Mouse (Mus musculus) kidney, adult 18-20 months (tissue): ENCODE measurements around the gene Zdhhc14.
A peak's percentile ranks its signal among the peaks of the same experiment; 100 is the strongest.

Experiments
- DNase-seq: peaks from one replicate; pipeline ENCODE4 v3.0.0; 2021

Zdhhc14 gene

DNA sequence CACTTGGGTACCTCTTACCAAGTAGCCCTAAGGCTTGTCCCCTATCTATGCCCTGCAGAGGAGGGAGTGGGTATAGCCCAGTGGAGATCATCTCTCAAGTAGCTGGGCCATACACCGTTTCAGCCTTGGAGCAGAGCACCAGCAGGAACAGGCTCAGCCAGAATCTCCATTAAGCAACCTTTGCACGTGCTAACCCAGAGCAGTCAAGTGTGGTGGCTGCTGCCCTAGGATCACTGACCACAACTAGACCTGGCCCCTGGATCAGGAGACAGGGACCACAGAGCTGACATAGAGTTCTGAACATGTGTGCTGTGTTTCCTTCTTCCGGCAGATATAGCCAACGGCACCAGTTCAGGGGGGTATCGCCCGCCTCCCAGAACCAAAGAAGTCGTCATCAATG is 193.0 kb downstream of the Zdhhc14 start:
- peak; percentile 12 for DNase-seq

DNA sequence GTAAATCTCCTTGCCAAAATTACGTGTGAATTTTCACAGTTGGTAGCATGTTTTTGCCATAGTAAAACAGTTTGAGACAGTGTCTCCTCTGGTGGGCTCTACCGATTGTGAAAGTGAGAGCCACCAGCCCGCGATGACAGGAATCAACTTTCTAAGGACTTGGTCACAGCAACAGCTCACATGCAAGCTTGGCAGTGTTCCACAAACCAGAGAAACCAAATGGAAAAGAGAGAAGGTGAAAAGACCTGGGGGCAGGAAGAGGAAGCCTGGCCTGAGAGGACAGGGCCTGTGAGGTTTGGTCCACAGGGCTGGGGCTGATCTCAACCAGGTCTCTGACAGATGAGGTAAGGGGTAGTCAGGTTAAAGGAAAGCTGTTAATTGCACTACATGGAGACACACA is 195.5 kb downstream of the Zdhhc14 start:
- no peak for DNase-seq

DNA sequence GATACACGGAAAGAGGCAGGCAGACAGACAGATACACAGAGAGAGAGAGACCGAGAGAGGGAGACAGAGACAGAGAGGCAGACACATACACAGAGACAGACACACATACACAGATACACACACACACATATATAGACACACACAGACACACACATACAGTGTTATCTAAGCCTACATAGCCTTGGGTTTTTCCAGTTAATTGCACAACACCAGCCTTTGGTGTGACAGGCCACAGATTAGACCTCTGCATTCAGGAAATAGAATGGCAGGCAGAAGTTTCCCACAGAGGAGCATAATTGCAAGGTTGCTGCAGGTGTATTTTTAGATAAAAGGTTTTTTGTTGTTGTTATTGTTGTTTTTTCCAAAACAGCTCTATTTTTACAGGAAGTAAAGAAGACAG is 195.9 kb downstream of the Zdhhc14 start:
- no peak for DNase-seq

DNA sequence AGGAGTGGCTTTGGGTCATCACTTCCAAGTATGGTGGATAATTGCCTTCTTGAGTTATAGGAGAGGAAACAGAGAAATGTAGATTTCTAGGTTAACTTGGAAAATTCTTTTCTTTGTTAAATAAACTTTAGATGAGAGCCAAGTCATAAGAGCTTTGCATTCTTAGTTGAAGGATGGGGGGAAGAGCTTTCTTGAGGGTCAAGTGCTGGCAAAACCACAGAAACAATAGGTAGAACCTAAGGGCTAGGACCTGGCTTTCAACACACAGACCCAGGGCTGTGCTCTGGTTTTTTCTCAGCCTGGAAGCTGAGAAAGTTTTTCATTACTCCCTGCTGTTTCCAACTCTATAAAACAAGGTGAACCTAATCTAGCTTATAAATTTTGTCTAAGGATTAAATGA is 196.3 kb downstream of the Zdhhc14 start:
- no peak for DNase-seq

DNA sequence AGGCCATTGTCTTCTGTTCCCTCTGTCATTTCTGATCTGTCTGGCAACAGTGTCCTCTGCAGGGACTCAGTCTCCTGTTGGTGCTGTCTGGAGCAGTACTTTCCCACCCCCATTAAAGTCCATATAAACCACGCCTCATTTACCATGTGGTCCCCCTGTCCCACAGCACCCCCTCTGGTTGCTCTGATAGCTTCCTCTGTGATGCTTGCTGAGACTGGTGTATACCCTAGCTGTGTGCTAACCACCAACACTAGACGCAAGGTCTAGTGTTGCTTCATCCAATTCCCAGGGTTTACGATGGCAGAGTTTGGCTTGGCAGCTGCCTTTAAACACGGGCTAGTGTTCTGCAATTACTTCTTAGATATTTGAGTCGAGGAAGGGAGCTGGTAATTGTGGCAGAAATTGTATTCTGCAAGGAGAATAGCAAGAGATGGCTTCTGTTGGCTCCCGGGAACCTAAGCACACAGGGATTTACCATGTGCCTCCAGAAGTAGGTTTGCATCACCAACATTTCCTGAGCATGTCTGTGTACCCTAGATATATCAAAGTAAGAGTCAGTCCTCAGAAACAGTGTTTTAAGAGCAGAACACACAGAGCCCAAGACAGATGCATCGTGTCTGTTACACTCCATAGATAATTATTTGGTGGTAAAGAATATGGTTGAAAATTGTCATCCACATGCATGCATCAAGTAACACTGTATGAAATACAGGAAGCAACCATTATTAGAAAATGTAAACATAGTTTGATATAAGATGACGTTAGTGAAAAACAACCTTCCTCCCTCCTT is 198.6 kb downstream of the Zdhhc14 start:
- no peak for DNase-seq

DNA sequence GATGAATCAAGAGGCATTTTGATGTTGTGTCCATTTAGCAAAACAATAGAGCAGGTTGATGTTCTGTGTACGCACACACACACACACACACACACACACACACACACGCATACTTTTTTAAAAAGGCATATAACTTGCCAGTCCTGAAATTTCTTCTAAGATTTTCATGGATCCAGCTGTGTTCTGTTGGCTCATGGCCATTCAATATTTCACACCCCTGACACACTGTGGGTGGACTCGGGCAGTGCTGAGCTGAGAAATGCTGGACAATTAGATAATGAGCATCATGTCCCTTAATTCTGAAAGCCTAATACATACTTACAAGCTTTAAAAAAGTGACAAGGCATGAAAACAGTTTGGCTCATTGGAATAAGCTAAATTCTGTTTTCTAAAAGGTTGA is 200.3 kb downstream of the Zdhhc14 start:
- no peak for DNase-seq

DNA sequence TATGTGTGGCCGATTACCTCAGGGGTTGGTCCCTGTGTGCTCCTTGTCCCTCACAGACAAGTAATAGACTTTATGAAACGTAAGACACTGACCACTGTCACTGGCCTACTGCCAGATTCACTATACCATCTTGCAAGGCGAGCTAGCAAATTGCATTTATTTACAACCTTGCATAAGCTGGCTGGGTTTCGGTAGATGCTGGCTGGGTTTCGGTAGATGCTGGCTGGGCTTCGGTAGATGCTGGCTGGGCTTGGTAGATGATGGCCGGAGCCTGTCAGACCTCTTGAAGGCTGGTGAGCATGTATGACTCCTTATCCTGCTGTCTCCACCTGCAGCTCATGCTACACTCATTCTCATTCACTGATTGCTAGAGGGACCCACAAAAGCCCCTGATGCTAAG is 200.9 kb downstream of the Zdhhc14 start:
- DNase-seq, result no peak

DNA sequence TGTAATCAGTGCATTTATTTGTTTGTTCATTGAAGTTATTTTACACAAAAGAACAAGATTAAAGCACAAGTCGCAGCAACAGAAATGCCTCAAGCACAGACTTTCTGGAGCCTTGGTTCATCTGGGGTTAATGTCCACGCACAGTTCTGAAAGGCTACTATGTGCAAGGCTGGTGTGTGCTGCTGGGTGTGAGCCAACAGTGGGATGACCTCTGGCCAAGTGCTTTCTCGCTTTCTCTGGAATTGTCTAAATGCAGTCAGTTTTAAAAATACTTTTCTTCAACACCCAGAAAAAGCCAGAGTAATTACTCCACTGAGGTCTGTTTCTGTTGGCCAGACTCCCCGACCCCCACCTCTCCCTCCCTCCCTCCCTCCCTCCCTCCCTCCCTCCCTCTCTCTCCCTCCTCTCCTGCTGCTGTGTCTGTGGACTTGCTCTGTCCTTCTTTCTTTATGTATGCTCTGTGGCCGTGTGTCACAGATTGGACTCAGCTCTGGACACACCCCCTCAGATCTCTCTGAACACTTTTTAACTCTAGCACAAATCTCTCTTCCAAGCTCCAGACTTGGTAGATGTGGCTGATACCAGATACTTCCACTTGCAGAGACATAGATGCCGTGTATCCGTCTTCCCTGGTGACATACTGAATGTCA is 206.2 kb downstream of the Zdhhc14 start:
- peak; percentile 65 for DNase-seq

DNA sequence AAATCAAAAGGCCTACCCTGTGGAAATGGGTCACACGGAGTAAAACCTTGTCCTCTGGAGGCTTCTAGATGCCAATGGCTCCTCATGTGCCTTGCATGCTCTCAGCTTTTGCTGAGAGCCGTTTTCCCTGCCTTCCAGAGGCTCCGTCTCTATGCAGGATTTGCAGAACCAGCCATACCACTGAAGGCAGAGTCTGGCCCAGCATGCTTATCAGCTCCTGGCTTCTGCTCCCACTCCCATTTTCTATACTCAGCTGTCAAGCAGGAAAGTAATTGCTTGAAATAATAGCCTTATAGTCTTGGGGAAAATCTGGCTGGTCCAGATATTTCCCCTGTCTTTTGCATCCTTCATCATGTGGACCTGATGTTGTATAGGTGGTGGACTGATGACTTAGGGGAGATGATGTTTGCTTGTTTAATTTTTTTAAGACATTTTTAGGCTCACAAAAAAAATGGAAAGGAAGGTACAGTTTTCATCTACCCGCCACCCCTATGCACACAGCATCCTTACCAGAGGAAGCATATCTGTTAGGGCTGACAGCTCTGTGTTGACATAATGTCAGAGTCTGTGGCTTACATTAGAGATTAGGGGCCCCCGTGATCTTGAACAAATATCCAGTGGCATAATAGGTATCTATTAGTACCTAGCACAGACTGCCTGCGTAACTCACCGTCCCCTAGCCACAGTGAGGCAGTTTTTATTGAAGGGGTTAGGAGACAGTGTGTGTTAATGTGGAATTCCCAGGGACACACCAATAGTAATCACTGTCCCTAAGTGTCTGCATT is 218.2 kb downstream of the Zdhhc14 start:
- no peak for DNase-seq

DNA sequence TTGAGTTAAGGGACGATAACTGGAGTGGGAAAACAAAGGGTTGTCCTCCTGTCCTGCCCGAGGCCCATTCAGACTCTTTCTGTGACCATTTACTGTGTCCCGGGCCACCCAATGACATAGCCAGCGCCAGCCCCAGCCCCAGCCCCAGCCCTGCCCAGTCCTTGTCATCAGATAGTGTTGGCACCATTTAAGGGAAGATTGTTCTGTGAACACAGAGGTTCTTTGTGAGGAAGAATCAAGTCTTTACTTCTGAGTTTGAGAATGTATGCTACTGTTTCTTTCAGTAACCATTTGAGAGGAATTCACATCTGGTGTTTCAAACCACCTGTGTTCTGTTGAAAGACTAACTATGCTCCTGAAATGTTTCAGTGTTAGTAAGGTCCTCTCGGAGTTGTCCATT is 219.5 kb downstream of the Zdhhc14 start:
- no peak for DNase-seq

DNA sequence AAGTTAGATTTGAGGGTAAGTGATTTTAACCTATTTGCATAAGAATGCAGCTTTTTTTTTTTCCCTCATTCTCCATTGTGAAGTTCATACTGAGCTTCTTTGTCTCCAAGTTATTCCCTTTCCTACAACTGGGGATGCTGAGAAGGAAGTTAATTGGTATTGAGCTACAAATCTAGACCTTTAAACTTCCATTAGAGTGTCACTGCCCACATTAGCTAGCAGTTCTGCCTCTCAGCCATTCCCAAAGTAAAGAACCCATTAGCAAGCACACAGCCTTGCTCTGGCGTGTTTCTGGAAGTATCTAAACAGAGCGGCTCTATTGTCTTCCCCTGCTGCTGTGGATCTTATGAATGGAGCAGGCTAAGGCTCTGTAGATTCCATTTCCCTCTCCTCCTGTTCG is 220.8 kb downstream of the Zdhhc14 start:
- no peak for DNase-seq

DNA sequence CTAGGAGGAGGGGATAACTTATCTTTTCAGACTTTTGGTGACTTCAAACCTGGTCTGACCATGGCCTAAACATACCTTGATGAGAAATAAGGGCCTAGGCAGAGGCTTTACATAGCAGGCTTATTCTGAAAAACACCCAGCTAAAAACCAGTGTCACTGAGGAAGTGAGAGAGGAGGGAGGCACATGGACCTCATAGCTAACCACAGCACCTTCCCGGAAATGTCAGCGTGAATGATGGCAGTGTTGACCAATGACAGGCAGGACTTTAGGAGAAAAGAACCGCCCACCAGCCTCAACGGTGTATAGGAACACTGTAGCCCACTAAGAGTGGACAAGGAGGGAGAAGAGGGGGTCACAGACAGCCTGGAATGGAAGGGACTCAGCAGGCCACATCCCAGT is 224.6 kb downstream of the Zdhhc14 start:
- no peak for DNase-seq

DNA sequence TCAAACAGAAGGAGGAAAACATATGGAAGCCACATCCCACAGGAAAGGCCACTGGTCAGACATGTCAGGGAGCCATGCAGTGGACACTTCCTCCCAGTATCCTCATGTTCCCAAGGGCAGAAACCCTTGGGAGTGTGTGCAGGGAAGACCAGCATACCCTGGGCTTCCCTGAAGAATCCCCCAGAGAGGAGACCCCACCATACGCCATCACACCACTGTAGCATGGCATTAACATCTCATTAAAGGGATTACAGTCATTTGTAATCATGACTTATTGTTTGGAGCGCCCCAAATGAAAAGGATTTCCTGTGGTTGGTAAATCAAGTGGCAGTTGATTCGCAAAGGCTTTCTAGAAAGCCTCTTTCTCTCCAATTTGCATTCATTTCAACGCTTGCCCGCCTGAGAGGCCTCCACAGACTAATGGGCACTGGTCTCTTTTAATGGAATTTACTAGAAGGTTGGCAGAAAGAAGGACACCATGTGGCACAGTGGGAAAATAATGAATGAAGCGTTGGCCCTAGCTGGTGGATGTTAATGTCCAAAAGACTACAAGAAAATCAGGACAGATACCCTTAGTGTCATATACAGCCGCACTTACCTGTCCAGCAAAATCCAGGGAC is 226.5 kb downstream of the Zdhhc14 start:
- no peak for DNase-seq

DNA sequence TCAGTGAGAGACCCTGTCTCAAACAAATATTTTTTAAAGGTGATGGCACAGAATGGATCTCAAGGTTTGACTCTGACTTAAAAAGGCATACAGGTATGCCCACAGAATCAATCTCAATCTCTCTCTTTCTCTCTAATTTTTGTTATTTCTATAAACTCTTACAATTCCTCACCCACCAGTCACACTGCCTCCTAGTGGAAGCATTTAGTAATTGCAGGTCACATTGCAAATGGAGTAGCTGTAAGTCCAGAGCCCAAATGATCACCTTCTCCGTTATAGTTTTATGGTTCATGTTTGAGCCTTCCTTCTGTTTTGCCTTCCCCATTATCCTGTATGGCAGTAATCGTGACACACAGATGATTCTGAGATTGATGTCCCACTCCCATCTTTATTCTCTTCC is 230.4 kb downstream of the Zdhhc14 start:
- DNase-seq, result no peak

DNA sequence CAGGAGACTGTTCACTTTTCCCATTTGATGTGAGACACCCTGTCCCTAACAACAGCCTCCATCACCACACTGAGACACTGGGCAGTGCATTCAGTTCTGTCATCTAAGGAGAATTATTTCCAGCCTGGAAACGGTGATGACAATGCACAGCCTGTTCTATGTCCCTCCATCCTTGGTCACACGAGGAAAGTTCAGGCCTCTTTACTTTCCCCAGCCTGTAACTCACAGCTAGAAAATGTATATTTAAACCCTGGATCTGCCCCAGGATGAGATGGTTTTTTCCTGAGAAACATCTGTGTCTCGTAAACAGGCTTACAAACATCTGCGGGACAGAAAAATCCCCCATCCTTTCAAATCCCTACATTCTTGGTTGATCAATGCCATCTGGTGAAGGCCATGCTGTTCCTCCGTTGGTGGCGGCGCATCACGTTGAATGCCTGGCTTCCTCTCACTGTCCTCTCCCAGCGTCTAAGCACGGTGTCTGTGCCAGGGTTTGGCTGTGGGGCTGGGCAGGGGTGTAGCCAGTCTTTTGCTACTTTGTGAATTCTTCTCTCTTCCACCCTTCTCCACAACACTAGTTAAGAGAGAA is 231.3 kb downstream of the Zdhhc14 start:
- DNase-seq, result no peak

DNA sequence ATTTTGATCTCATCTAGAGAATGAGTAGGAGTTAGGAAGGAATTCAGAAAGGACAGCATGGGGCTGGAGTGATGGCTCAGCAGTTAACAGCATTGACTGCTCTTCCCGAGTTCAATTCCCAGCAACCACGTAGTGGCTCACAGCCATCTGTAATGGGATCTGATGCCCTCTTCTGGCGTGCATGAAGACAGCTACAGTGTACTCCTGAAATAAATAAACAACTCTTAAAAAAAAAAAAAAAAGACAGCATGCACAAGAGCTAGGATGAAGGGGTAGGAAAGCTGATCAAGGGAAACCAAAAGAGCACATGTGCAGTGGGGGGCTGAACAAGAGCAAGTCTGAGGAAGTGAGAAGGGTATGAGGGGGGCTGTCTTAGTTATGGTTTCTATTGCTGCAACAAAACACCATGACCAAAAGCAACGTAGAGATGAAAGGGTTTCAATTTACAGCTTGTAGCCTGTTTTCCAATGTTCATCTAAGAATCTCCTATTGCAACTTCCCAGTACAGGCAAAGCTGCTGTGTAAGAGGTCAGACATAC is 237.3 kb downstream of the Zdhhc14 start:
- DNase-seq, result no peak

DNA sequence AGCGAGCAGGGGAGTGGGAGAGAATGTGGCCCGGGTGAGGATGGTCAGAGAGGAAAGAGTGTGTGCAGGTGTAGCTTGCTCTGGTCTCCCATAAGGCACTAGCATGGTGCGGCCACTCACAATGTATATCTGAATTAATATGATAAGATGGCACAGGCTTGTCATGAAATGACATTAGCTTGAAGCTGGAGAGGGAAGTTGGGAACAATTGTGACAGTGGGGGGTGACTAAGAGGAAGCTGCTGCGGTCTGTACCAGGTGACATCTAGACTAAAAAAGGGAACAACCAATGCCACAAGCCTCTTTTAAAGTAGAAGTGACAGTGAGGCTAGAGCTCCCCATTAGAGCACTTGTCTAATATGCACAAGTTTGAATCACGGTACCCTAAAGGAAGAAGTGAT is 238.2 kb downstream of the Zdhhc14 start:
- no peak for DNase-seq

DNA sequence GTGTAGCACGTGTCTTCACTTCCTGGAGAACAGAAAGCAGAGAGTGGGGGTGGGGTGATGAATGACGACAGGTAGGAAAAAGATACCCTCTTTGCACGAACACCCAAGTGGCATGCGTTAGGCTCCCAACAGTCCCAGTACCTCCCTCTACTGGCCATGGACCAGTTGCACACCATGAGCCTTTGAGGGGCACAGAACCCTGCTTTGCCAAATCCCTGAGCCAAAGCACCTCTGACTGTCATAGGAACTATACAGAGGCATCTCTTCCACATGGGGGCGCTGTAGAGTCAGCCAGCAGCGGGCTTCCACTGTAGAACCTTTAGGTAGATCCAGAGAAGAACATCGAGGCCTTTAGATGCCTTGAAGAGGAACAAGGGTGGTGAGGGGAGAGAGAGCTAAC is 241.0 kb downstream of the Zdhhc14 start:
- DNase-seq, result peak; percentile 48

DNA sequence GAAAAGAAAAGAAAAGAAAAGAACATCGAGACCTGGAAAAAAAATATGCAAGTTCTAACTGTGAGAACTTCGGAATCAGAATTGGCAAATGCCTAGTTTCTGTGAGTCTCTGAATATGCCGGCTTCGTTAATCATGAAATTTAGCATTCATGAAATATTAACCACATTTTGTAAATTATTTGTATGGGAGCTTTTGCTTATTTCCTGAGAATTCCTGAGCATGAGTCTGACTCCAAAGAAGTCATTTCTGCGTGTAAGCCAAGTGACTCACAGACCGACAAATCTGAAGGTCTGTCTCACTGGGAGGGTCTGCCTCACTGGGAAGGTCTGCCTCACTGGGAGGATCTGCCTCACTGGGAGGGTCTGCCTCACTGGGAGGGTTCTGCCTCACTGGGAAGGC is 248.7 kb downstream of the Zdhhc14 start:
- DNase-seq, result no peak

DNA sequence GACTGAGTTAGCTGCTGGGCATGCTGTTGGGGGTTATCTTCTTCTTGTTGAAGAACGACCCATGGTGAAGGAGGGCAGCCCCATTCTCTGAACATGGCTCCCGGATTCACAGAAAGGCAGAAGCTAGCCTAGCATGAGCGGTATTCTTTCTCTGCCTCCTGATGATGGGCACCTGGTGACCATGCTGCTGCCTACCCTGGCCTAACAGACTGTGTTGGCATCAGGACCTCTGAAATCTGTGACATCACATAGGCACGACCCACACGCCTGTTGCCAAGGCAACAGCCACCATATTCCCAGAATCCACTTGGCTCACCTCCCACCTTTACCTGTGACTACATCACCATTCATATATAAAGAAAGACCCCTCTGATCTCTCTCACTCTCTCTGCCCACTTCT is 251.7 kb downstream of the Zdhhc14 start:
- no peak for DNase-seq

DNA sequence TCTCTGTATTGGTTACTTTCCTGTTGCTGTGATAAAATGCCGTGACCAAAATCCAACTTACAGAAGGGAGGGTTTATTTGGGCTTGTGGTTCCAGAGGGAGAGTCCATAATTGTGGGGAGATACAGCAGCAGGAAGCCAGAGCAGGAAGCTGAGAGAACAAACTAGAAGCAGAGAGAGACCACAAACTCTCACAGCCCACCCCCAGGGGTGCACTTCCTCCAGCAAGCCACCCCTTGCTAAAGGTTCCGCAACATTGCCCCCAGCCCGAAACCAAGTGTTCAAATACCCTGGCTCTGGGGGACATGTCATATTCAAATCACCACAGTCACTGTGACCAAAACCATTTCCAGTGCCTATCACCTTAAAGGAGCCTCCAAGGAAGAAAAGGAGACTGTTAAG is 254.0 kb downstream of the Zdhhc14 start:
- no peak for DNase-seq

DNA sequence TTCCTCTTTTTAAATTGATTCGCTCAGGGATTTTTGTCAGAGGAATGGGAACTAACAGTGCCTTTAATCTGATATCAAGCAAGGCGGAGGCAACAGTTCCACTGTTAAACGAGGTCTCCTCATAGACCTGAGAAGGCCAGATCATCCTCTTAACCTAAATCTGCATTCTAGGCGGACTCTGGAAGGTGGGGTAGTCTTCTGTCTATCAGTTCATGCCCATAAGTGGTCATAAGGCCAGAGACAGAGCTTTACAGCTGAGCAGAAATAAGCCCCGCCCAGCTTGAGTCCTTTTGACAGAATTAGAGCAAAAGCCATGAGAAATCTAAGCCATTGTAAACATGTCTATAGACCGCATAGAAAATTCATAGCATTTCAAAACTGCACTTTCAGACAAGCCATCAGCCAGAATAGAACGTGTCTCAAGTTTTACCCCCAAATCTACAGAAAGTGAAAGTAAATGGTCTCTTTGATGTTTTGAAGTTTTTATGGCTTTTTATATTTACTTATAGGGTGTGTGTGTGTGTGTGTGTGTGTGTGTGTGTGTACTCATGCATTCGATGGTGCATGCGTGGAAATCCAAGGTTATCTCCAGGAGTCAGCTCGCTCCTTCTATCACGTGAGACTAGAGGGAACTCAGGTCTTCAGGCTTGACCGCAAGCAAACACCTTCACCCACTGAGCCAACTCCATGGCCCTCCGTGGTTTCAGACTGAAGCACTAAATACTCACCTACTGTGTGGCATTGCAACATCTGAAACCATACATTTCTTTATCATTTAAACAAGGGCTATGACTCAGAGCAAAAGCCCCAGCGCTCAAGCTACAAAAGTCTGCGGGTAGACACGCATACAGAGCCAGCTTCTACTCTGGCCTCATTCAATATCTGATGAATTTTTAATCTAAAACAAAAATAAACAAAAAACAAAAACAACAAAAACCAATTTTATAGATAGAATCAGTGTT is 255.5 kb downstream of the Zdhhc14 start:
- DNase-seq, result no peak
